Mouse (Mus musculus) left cerebral cortex, postnatal 25 days (tissue): ENCODE measurements around the gene Nrip1. TPM values are rescaled to one million over a fixed set of nuclear protein-coding genes. Genes with fewer than 3 reads are reported as not detected.

Experiments
- DNase-seq, 2 experiments: peaks; one replicate each; pipeline ENCODE4 v3.0.0; 2022; ENCODE audit warnings: low spot score in 2 of 2, mixed read lengths in 1 of 2
- intact Hi-C: fragments of 180-260 bp; cut with DNase I; formaldehyde crosslinking; loops from one replicate; pipeline ENCODE4 v1.15.1; 2025
- total RNA-seq, 2 experiments: library from RNA; stranded (reverse); gene quantifications; 2 replicates each; pipeline ENCODE4 v1.2.3; 2021

The Nrip1 gene
- total RNA-seq, 2 experiments from 2014 or later = 49.7 to 60.8 TPM

GRCm38 (mm10) chr16:76354841-76355240, 18.8 kb downstream of the Nrip1 start:
- intact Hi-C loops = no loop called here
- no peak for DNase-seq

GRCm38 (mm10) chr16:76354289-76354688, 19.3 kb downstream of the Nrip1 start:
- DNase-seq = no peak
- intact Hi-C loops = no loop called here

DNA sequence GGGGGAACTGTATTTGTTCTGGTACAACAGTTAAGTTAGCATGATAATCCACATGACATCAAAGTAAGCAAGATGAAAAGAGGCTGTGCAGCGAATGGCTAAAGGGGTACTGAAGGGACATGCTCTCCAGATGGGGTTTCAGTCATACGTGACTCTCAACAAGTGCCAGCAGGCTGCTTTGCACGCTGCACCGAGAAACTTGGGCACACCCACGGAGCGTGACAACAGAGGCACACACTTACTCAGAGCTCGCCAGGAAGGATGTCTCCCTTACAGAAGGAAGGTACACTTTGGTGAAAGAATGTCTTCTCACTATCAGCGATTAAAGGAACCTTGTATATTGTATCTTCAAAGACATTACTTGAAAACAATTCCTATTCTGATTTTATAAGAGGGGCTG, 22.7 kb downstream of the Nrip1 start:
- peak in 1 of 2 experiments; percentile 53 for DNase-seq
- intact Hi-C loops = no loop called here

GRCm38 (mm10) chr16:76349053-76349452, 24.6 kb downstream of the Nrip1 start:
- intact Hi-C loops = no loop called here

GRCm38 (mm10) chr16:76347719-76348421, 25.8 kb downstream of the Nrip1 start:
- intact Hi-C loops = no loop called here
- no peak for DNase-seq

More at GRCm38 (mm10) chr16:76349053-76349452, 24.6 kb downstream of the Nrip1 start:
- DNase-seq = no peak

GRCm38 (mm10) chr16:76346371-76346770, 27.3 kb downstream of the Nrip1 start:
- DNase-seq = no peak
- intact Hi-C loops = no loop called here

GRCm38 (mm10) chr16:76344761-76345368, 28.8 kb downstream of the Nrip1 start:
- no peak for DNase-seq
- intact Hi-C loops = no loop called here

DNA sequence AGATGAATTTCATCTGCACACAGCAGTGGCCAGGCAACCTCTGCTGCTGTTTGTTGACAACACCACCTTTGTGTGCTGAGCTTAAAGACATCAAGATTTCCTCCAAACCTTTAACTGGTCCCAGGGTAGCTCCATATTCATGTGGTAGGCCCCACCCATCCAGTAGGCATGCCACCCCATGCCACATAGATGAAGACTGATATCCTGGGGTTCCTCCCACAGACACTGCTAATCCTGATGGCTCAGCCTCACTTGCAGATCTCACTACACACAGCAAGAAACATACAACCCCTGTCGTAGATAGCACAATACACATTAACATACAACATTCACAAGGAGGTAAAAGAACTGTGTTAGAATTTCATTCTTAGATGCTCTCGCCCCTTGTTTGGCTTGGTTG, 29.6 kb downstream of the Nrip1 start:
- intact Hi-C loops = no loop called here

DNA sequence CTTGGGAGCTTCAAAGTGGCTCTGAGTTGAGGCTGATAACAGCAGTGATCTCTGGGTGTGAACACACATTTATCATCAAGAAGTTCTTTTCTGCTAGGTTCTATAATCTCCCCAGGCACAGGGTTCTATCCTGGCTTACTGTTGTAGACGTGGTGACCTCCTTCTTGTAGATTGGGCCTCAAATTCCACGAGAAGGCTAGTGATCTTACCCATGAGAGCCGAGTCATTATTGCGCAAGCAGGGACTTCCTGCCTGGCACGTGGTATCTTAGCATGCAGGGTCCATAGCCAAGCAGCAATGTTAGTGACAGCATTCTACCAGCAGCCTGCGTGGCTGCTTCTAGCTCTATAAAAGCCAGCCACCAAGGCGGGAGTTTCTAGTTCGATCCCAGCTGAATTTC, 32.0 kb downstream of the Nrip1 start:
- intact Hi-C loops = no loop called here
- DNase-seq = no peak

More for the DNA sequence above, 29.6 kb downstream of the Nrip1 start:
- DNase-seq = no peak

DNA sequence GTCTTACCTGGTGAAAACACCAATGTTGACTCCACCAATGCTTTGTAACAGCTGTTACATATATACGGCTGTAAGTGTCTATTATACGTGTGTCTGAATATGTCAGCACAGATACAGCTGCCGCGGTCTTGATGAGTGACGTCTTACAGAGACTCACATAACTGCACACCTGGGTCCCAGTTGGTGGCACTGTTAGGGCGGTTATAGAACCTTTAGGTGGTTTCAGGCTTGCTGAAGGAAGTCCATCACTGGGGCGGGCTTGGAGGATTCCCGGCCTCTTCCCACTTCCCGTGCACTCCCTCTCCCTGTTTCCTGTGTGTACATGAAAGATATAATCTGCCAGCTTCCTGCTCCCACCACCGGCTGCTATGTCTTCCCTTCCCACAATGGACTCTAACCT, 34.4 kb downstream of the Nrip1 start:
- DNase-seq = no peak
- intact Hi-C loops = no loop called here

DNA sequence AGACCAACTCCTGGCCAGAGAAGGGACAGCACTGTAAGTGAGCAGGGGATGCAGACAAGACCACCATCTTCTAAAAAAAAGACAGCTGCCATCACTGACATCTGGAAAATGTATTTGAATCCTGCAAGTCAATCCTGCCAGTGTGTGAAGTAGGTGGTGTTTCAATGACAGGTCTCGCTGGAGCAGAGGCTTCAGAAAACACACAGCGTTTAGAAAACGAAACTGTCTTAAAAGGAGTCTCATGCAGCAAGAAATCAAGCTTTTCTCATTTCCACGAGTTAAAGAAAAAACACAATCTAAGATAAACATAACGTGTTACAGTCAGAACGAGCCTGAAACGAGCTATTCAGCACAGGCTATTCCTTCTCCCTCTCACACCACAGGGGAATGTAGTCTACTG, 36.3 kb downstream of the Nrip1 start:
- intact Hi-C loops = no loop called here
- no peak for DNase-seq

- no peak for DNase-seq
- intact Hi-C loops = no loop called here
Observed at GRCm38 (mm10) chr16:76336932-76337331, 36.7 kb downstream of the Nrip1 start.

- DNase-seq = no peak
- intact Hi-C loops = no loop called here
Observed at GRCm38 (mm10) chr16:76335913-76336312, 37.7 kb downstream of the Nrip1 start.

GRCm38 (mm10) chr16:76332127-76332526, 41.5 kb downstream of the Nrip1 start:
- intact Hi-C loops = no loop called here
- no peak for DNase-seq

GRCm38 (mm10) chr16:76331231-76331630, 42.4 kb downstream of the Nrip1 start:
- intact Hi-C loops = no loop called here
- no peak for DNase-seq

GRCm38 (mm10) chr16:76325315-76325710, 48.3 kb downstream of the Nrip1 start:
- intact Hi-C loops = no loop called here

DNA sequence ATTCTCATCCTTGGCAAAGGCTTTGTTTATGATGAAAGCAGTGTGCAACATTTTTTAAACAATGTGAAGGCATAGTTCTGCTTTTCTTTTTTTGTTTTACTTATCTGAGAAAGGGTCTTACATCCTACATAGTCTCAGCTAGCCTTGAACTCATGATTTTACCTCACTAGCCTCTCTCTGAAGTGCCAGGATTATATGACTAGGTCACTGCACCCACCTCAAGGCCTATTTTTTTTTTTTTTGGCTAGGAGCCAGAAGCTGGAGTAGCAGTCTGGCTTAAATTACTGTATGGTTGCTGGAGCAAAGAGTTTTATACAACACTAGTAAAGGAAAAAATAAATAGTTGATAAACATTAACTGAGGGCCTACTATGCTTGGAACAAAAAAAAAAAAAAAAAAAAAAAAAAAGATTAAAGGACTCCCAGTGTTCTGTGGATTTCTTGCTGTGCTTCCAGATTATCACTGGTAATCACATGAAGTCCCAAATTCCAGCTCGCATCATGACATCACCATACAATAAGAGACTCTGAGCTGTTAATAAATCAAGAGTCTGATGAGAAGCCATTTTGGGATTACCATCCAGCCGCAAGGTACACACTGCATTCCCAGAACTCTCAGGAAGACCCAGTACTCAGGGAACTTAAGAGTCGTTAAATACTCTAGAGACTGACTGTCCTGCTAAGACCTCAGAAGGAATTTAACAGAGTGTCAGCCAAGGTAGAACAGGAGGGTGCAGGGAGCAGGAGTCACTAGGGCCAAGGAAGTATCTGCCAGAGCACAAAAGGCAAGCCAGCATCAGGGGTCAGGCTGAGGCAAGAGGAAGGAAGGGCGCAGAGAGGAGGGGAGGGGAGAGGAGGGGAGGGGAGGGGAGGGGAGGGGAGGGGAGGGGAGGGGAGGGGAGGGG, 49.0 kb downstream of the Nrip1 start:
- intact Hi-C loops = no loop called here
- no peak for DNase-seq

More at GRCm38 (mm10) chr16:76325315-76325710, 48.3 kb downstream of the Nrip1 start:
- no peak for DNase-seq

DNA sequence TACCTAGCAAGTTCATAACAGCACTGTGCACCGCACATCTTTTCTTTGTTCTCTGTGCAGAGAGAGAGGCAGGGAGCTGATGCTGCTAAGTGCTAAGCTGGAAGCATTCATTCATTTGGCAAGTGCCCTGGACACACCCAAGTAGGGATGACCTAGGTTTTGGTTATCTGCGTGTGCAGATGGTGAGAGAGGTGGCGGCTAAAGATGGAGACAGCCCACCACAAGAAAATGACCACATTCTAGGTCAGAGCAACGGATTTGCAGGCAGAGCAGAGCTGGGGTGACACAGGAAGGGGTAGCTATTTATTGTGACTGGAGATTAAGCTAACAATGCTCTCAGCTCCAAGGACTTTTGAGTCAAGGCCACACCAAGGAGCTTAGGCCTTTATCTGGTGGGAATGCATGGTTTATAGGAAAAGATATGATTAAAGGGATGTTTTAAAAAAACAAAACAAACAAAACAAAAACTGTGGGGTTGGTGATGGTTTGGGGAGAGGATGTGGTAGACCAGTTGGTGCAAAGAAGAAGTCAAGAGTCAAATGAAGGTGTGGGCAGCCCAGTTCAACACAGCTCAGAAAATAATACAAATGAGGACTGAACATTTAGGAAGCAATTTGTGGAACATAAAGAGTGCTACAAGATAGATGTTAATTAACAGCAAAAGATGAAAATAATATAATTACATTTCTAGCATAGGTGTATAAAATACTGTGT, 49.9 kb downstream of the Nrip1 start:
- intact Hi-C loops = no loop called here

GRCm38 (mm10) chr16:76323141-76323540, 50.5 kb downstream of the Nrip1 start:
- intact Hi-C loops = no loop called here
- no peak for DNase-seq

More for the DNA sequence above, 49.9 kb downstream of the Nrip1 start:
- DNase-seq = no peak
